Mouse (Mus musculus): ENCODE results near the gene Rabgap1l.

DNA sequence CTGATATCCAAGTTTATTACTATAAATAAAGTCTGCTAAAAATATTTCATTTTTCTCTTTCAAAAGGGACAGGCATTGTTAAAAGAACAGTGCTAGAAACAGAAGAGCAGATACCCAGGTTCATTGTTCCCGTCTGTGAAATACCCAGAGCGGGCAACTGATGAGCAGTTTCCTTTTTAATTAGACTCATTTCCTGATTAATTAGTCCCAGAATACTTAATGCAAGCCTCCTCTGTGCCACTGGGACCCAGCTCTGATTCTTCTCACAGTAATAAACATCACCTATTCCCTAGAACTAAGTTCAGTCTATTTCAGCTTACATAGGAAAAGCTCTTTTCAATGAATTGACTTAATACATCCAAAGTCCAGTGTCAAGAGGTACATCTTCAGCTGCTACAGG lies 186.6 kb downstream of the Rabgap1l start:
- TF ChIP-seq POLR2A (IDR thresholded peaks at IDR 0.05; ENCODE audit: low read depth, low read length) (no peak), CTCF (IDR thresholded peaks at IDR 0.05; ENCODE audit: extremely low read depth, insufficient read depth, insufficient read length, insufficient replicate concordance) (no peak)

All from spleen, adult 2 months (tissue).